Mouse (Mus musculus) bone marrow, adult 2 months (tissue): ENCODE measurements at regions not wholly inside any gene's neighbourhood (a gene's known extent, or its start where the extent isn't known, plus 50 kb on each side); places are given as distances from the start of the nearest gene placed in this dataset.

Experiments
- H3K27ac ChIP-seq: fragments of 200-500 bp; 2 replicates; pipeline ENCODE4 v1.5.1; 2012; ENCODE audit warnings: low read depth, mild to moderate bottlenecking, control low read depth, inconsistent platforms, low read length; ENCODE audit not compliant: control insufficient read depth, poor library complexity, insufficient read depth
- H3K4me1 ChIP-seq: fragments of 200-500 bp; 2 replicates; pipeline ENCODE4 v1.6.1; 2011; ENCODE audit warnings: low read length; ENCODE audit not compliant: control insufficient read depth, insufficient read depth
- H3K4me3 ChIP-seq: fragments of 200-500 bp; replicated peaks from 2 replicates; pipeline ENCODE3; 2011; ENCODE audit warnings: mild to moderate bottlenecking, low read depth, low read length, control low read depth; ENCODE audit not compliant: control insufficient read depth
- CTCF ChIP-seq: fragments of 200-500 bp; IDR thresholded peaks from 2 replicates; pipeline ENCODE4 v1.5.1; 2011; ENCODE audit warnings: low read length, control low read depth; ENCODE audit not compliant: control insufficient read depth, insufficient read depth
- POLR2A ChIP-seq: fragments of 200-500 bp; IDR thresholded peaks from 2 replicates; pipeline ENCODE4 v1.6.1; 2011; ENCODE audit warnings: low read depth, mild to moderate bottlenecking, control low read depth, low read length, borderline replicate concordance; ENCODE audit not compliant: control insufficient read depth
- WGBS: fragments of 180-500 bp; shearing (Covaris S2); methylation state at CpG from one replicate; pipeline ENCODE4 v1.1.7; 2018; 5-methylcytosine and 5-hydroxymethylcytosine counted together

GRCm38 (mm10) chr3:38207867-38208266, 276.8 kb downstream of the Ankrd50 start:
- Histone ChIP-seq H3K27ac (no peak overlapping the region), H3K4me3 (no peak overlapping the region), H3K4me1 (no peaks in the 10 kb centered on the region)
- 83% methylated on average over 1 of the region's 1 CpGs for WGBS
- TF ChIP-seq POLR2A (no peak), CTCF (no peak)

GRCm38 (mm10) chr3:38201861-38202656, 282.6 kb downstream of the Ankrd50 start:
- H3K4me3 ChIP-seq: peak overlapping the region; percentile 55

GRCm38 (mm10) chr3:38194001-38194400, 290.6 kb downstream of the Ankrd50 start:
- TF ChIP-seq POLR2A: no peak
- TF ChIP-seq CTCF: no peak
- Histone ChIP-seq H3K27ac (no peak overlapping the region), H3K4me1 (no peaks in the 10 kb centered on the region), H3K4me3 (no peak overlapping the region)
- WGBS: 83% methylated on average over 4 of the region's 4 CpGs

More at GRCm38 (mm10) chr3:38201861-38202656, 282.6 kb downstream of the Ankrd50 start:
- Histone ChIP-seq H3K27ac (no peak overlapping the region; the same call in 1 of the 2 replicates), H3K4me1 (peaks cover 2% of the 10 kb centered on the region)
- TF ChIP-seq POLR2A (no peak), CTCF (peak; percentile 55)
- WGBS: 13% methylated on average over 10 of the region's 10 CpGs

GRCm38 (mm10) chr3:38187406-38187896, 297.2 kb downstream of the Ankrd50 start:
- WGBS: 55% methylated on average over 3 of the region's 3 CpGs
- Histone ChIP-seq H3K27ac (no peak overlapping the region), H3K4me1 (no peaks in the 10 kb centered on the region; the same call in 1 of the 2 replicates), H3K4me3 (no peak overlapping the region)
- TF ChIP-seq POLR2A (no peak), CTCF (no peak)

- no peak overlapping the region for H3K27ac ChIP-seq
- TF ChIP-seq POLR2A: no peak
- no peak for TF ChIP-seq CTCF
- 50% methylated on average over 1 of the region's 1 CpGs for WGBS
- no peaks in the 10 kb centered on the region; the same call in 1 of the 2 replicates for H3K4me1 ChIP-seq
- no peak overlapping the region for H3K4me3 ChIP-seq
Measured at GRCm38 (mm10) chr3:38186503-38186902, 298.1 kb downstream of the Ankrd50 start.

GRCm38 (mm10) chr3:38178295-38178694, 306.3 kb downstream of the Ankrd50 start:
- H3K4me1 ChIP-seq: no peaks in the 10 kb centered on the region

GRCm38 (mm10) chr3:38175946-38176345, 308.7 kb downstream of the Ankrd50 start:
- WGBS: 92% methylated on average over 12 of the region's 12 CpGs
- TF ChIP-seq CTCF (no peak), POLR2A (no peak)
- H3K4me3 ChIP-seq: no peak overlapping the region
- no peak overlapping the region for H3K27ac ChIP-seq
- H3K4me1 ChIP-seq: no peaks in the 10 kb centered on the region

More at GRCm38 (mm10) chr3:38178295-38178694, 306.3 kb downstream of the Ankrd50 start:
- TF ChIP-seq CTCF (no peak), POLR2A (no peak)
- H3K4me3 ChIP-seq: no peak overlapping the region
- H3K27ac ChIP-seq: no peak overlapping the region

GRCm38 (mm10) chr3:38174735-38175280, 309.8 kb downstream of the Ankrd50 start:
- no peaks in the 10 kb centered on the region for H3K4me1 ChIP-seq

More at GRCm38 (mm10) chr3:38174735-38175280, 309.8 kb downstream of the Ankrd50 start:
- no peak for TF ChIP-seq CTCF
- TF ChIP-seq POLR2A: no peak
- H3K4me3 ChIP-seq: no peak overlapping the region
- WGBS: 8% methylated on average over 8 of the region's 8 CpGs
- no peak overlapping the region for H3K27ac ChIP-seq
